ENCODE assay signal across 17 mouse cellular contexts in genomic region chr5:88829835-88830571, GRCm38 (mm10). TPM values are rescaled to one million over a fixed set of nuclear protein-coding genes. Genes with fewer than 3 reads are reported as not detected.
DNase-seq lines count a peak whose midpoint lies in the region; ATAC-seq lines count a peak whose summit lies in the region.
"Had no signal": no experiment of that assay in that cellular context is flagged by ENCODE, and none has a peak within 500 bp of the region (broad histone marks: within the 10 kb centered on the region; RNA-seq: fewer than 3 reads in every experiment).

No protein-coding gene starts in this region.

- no peaks in the 10 kb centered on the region for H3K27me3 ChIP-seq in forebrain, embryonic 16.5 days (replicated peaks; ENCODE audit: control insufficient read depth, insufficient read depth, low read length)
- no peaks in the 10 kb centered on the region for H3K27me3 ChIP-seq in midbrain, embryonic 12.5 days
- H3K27me3 ChIP-seq: heart, embryonic 12.5 days; neural tube, embryonic 12.5 days had no signal

- H3K9me3 ChIP-seq in forebrain, embryonic 16.5 days (ENCODE audit: control insufficient read depth, low read length), result no peaks in the 10 kb centered on the region
- no peaks in the 10 kb centered on the region for H3K9me3 ChIP-seq in midbrain, embryonic 12.5 days
- H3K9me3 ChIP-seq: heart, embryonic 12.5 days; neural tube, embryonic 12.5 days had no signal

- H3K9ac ChIP-seq in forebrain, embryonic 16.5 days (replicated peaks; ENCODE audit: low read depth, low read length), result no peak overlapping the region
- no peak overlapping the region for H3K9ac ChIP-seq in midbrain, embryonic 12.5 days (replicated peaks)
- H3K9ac ChIP-seq: heart, embryonic 12.5 days; hindbrain, embryonic 14.5 days; liver, embryonic 14.5 days; neural tube, embryonic 12.5 days had no signal

- DNase-seq in testis, postnatal 14 days (ENCODE audit: low spot score), result peak; percentile 27
- no peak for DNase-seq in testis, postnatal 10 days (ENCODE audit: low spot score)
- DNase-seq in right cerebral cortex, postnatal 4 days, result no peak
- DNase-seq in kidney, postnatal 14 days, result no peak
- DNase-seq in adrenal gland, adult 2 months, result no peak
- DNase-seq: cerebellum, postnatal 10 days; embryo, embryonic 11 days; gastrocnemius, adult 2 months; heart, adult 11 months; right cerebral cortex, adult 18-20 months; thymus, postnatal 25 days had no signal

- H3K36me3 ChIP-seq in forebrain, embryonic 16.5 days (ENCODE audit: control insufficient read depth, insufficient read depth), result no peaks in the 10 kb centered on the region
- H3K36me3 ChIP-seq in midbrain, embryonic 12.5 days, result no peaks in the 10 kb centered on the region
- H3K36me3 ChIP-seq: heart, embryonic 12.5 days; neural tube, embryonic 12.5 days had no signal

- H3K4me1 ChIP-seq in forebrain, embryonic 16.5 days (replicated peaks; ENCODE audit: control insufficient read depth, insufficient read depth, low read length), result peaks cover 6% of the 10 kb centered on the region; the same call in 1 of the 2 replicates
- 0 out of 2 replicates have a peak, but pooled peaks cover 3% of the 10 kb centered on the region for H3K4me1 ChIP-seq in midbrain, embryonic 12.5 days
- H3K4me1 ChIP-seq: neural tube, embryonic 12.5 days had no signal

- peak; percentile 86 for ATAC-seq in forebrain, embryonic 16.5 days
- peak; percentile 53; the same call in 1 of the 2 replicates for ATAC-seq in midbrain, embryonic 12.5 days (ENCODE audit: low FRiP score, low read depth)

- no peak overlapping the region for H3K4me3 ChIP-seq in forebrain, embryonic 16.5 days (replicated peaks; ENCODE audit: low read length)
- no peak overlapping the region for H3K4me3 ChIP-seq in midbrain, embryonic 12.5 days
- H3K4me3 ChIP-seq: gastrocnemius, adult 2 months; heart, embryonic 12.5 days; neural tube, embryonic 12.5 days had no signal

- peak overlapping the region; percentile 61; the same call in 1 of the 2 replicates for H3K27ac ChIP-seq in forebrain, embryonic 16.5 days (ENCODE audit: low read length)
- no peak overlapping the region for H3K27ac ChIP-seq in midbrain, embryonic 12.5 days (replicated peaks)
- H3K27ac ChIP-seq: gastrocnemius, adult 2 months; hindbrain, embryonic 14.5 days; liver, embryonic 14.5 days; neural tube, embryonic 12.5 days had no signal

- H3K4me2 ChIP-seq in forebrain, embryonic 16.5 days (ENCODE audit: low read length), result no peak overlapping the region
- H3K4me2 ChIP-seq in midbrain, embryonic 12.5 days (replicated peaks), result no peak overlapping the region
- H3K4me2 ChIP-seq: heart, embryonic 12.5 days; hindbrain, embryonic 14.5 days; neural tube, embryonic 12.5 days had no signal

- WGBS in forebrain, embryonic 16.5 days, result 38% methylated on average over 8 of the region's 8 CpGs
- 64% methylated on average over 8 of the region's 8 CpGs for WGBS in midbrain, embryonic 12.5 days

RNA-seq across cellular contexts. Expression of gene Slc4a4, which starts 56.6 kb away (rescaled TPM):
- 3.8 and 4.8 TPM in 2 replicates for polyA plus RNA-seq in forebrain, embryonic 16.5 days (2015; fragmentation: Nextera tagmentation; extraction: Ambion mirVana)
- polyA plus RNA-seq in midbrain, embryonic 12.5 days (2016; fragmentation: Nextera tagmentation; extraction: Ambion mirVana), result 2.5 and 3.0 TPM in 2 replicates
- total RNA-seq in adrenal gland, adult 2 months (2021), result 10 to 100 TPM; 42.7 to 65.1 TPM
- polyA plus RNA-seq in adrenal gland, adult 2 months (2012; rRNA removed), result 3.3 and 3.9 TPM in 2 replicates
